Mouse (Mus musculus): ENCODE data around the gene Nckap5l. TPM values are rescaled to one million over a fixed set of nuclear protein-coding genes. Genes with fewer than 3 reads are reported as not detected.
"Not testable (repeated sequence)": the region's sequence is repeated elsewhere in the genome, so short reads cannot be mapped to it uniquely, and the experiment has no call there.

Nckap5l gene
- polyA plus RNA-seq, 1 experiment from 2014 or later, result 12.8 TPM

- WGBS, result 78% methylated on average over 2 of the region's 2 CpGs
- Histone ChIP-seq H3K4me3 (no peak overlapping the region), H3K9me3 (no peaks in the 10 kb centered on the region), H3K27me3 (ENCODE audit: insufficient read depth, poor library complexity, severe bottlenecking) (no peaks in the 10 kb centered on the region), H3K4me1 (peaks cover 57% of the 10 kb centered on the region), H3K36me3 (peaks cover 17% of the 10 kb centered on the region), H3K27ac (no peak overlapping the region)
- DNase-seq (ENCODE audit: low spot score), result no peak
Measured at GRCm38 (mm10) chr15:99397622-99398021, 59.9 kb downstream of the Nckap5l start.

- Histone ChIP-seq H3K27ac (no peak overlapping the region), H3K9me3 (no peaks in the 10 kb centered on the region), H3K4me1 (peaks cover 63% of the 10 kb centered on the region), H3K27me3 (ENCODE audit: insufficient read depth, poor library complexity, severe bottlenecking) (no peaks in the 10 kb centered on the region), H3K4me3 (no peak overlapping the region), H3K36me3 (peaks cover 9% of the 10 kb centered on the region)
- DNase-seq (ENCODE audit: low spot score), result no peak
- 69% methylated on average over 4 of the region's 4 CpGs for WGBS
Measured at GRCm38 (mm10) chr15:99396875-99397274, 60.7 kb downstream of the Nckap5l start.

- Histone ChIP-seq H3K27me3 (ENCODE audit: insufficient read depth, poor library complexity, severe bottlenecking) (no peaks in the 10 kb centered on the region), H3K4me3 (no peak overlapping the region), H3K9me3 (no peaks in the 10 kb centered on the region), H3K36me3 (0 out of 2 replicates have a peak, but pooled peaks cover 6% of the 10 kb centered on the region), H3K4me1 (peaks cover 67% of the 10 kb centered on the region), H3K27ac (no peak overlapping the region; the same call in 1 of the 2 replicates)
- DNase-seq (ENCODE audit: low spot score), result no peak
- WGBS, result 47% methylated on average over 1 of the region's 1 CpGs
Measured at GRCm38 (mm10) chr15:99396462-99396861, 61.1 kb downstream of the Nckap5l start.

GRCm38 (mm10) chr15:99393386-99394252 is 63.9 kb downstream of the Nckap5l start:
- peak; percentile 87 for DNase-seq (ENCODE audit: low spot score)
- peak overlapping the region; percentile 96 for H3K4me3 ChIP-seq
- H3K36me3 ChIP-seq, result no peaks in the 10 kb centered on the region
- H3K4me1 ChIP-seq, result peaks cover 55% of the 10 kb centered on the region
- no peaks in the 10 kb centered on the region for H3K9me3 ChIP-seq
- H3K27ac ChIP-seq, result peak overlapping the region; percentile 95
- no peaks in the 10 kb centered on the region for H3K27me3 ChIP-seq (ENCODE audit: insufficient read depth, poor library complexity, severe bottlenecking)
- 7% methylated on average over 24 of the region's 24 CpGs for WGBS

GRCm38 (mm10) chr15:99392486-99393385 is 64.8 kb downstream of the Nckap5l start, which contains the start of gene Tmbim6:
Tmbim6 (plus strand) TSS chr15:99392882.
- Histone ChIP-seq H3K9me3 (no peaks in the 10 kb centered on the region), H3K27me3 (ENCODE audit: insufficient read depth, poor library complexity, severe bottlenecking) (no peaks in the 10 kb centered on the region), H3K4me1 (peaks cover 49% of the 10 kb centered on the region), H3K27ac (peak within 1 kb of the TSS; percentile 95), H3K4me3 (peak within 1 kb of the TSS; percentile 96), H3K36me3 (no peaks in the 10 kb centered on the region)
- peak; percentile 100 for DNase-seq (ENCODE audit: low spot score)
- under 1% methylated on average over 51 of the region's 51 CpGs for WGBS

- Histone ChIP-seq H3K36me3 (no peaks in the 10 kb centered on the region), H3K27ac (peak overlapping the region; percentile 95), H3K27me3 (ENCODE audit: insufficient read depth, poor library complexity, severe bottlenecking) (no peaks in the 10 kb centered on the region), H3K4me1 (peaks cover 46% of the 10 kb centered on the region), H3K4me3 (peak overlapping the region; percentile 96), H3K9me3 (no peaks in the 10 kb centered on the region)
- 84% methylated on average over 6 of the region's 6 CpGs for WGBS
- DNase-seq (ENCODE audit: low spot score), result no peak
Measured at GRCm38 (mm10) chr15:99391975-99392374, 65.6 kb downstream of the Nckap5l start.

- Histone ChIP-seq H3K4me3 (no peak overlapping the region), H3K9me3 (no peaks in the 10 kb centered on the region), H3K27me3 (ENCODE audit: insufficient read depth, poor library complexity, severe bottlenecking) (no peaks in the 10 kb centered on the region), H3K36me3 (no peaks in the 10 kb centered on the region), H3K4me1 (peaks cover 34% of the 10 kb centered on the region), H3K27ac (no peak overlapping the region)
- DNase-seq (ENCODE audit: low spot score), result no peak
- 49% methylated on average over 7 of the region's 7 CpGs for WGBS
Measured at GRCm38 (mm10) chr15:99390472-99391401, 66.8 kb downstream of the Nckap5l start.

GRCm38 (mm10) chr15:99387976-99388375 is 69.6 kb downstream of the Nckap5l start:
- no peak overlapping the region for H3K4me3 ChIP-seq
- H3K4me1 ChIP-seq, result peaks cover 12% of the 10 kb centered on the region
- 75% methylated on average over 4 of the region's 4 CpGs for WGBS
- no peaks in the 10 kb centered on the region for H3K27me3 ChIP-seq (ENCODE audit: insufficient read depth, poor library complexity, severe bottlenecking)
- H3K36me3 ChIP-seq, result no peaks in the 10 kb centered on the region
- no peaks in the 10 kb centered on the region for H3K9me3 ChIP-seq
- no peak overlapping the region for H3K27ac ChIP-seq
- no peak for DNase-seq (ENCODE audit: low spot score)

GRCm38 (mm10) chr15:99386796-99387195 is 70.8 kb downstream of the Nckap5l start:
- Histone ChIP-seq H3K27me3 (ENCODE audit: insufficient read depth, poor library complexity, severe bottlenecking) (no peaks in the 10 kb centered on the region), H3K4me3 (no peak overlapping the region), H3K4me1 (peaks cover 6% of the 10 kb centered on the region; the same call in 1 of the 2 replicates), H3K9me3 (no peaks in the 10 kb centered on the region), H3K36me3 (no peaks in the 10 kb centered on the region), H3K27ac (no peak overlapping the region)
- WGBS, result 68% methylated on average over 3 of the region's 3 CpGs
- no peak for DNase-seq (ENCODE audit: low spot score)

- H3K4me1 ChIP-seq; DNase-seq (ENCODE audit: low spot score); H3K9me3 ChIP-seq; H3K36me3 ChIP-seq; H3K27ac ChIP-seq; H3K4me3 ChIP-seq; H3K27me3 ChIP-seq (ENCODE audit: insufficient read depth, poor library complexity, severe bottlenecking): not testable (repeated sequence)
- WGBS, result 67% methylated on average over 3 of the region's 3 CpGs
Measured at GRCm38 (mm10) chr15:99386110-99386509, 71.4 kb downstream of the Nckap5l start.

GRCm38 (mm10) chr15:99384071-99384470 is 73.5 kb downstream of the Nckap5l start:
- Histone ChIP-seq H3K27ac (no peak overlapping the region), H3K27me3 (ENCODE audit: insufficient read depth, poor library complexity, severe bottlenecking) (no peaks in the 10 kb centered on the region), H3K36me3 (no peaks in the 10 kb centered on the region), H3K9me3 (no peaks in the 10 kb centered on the region), H3K4me3 (no peak overlapping the region), H3K4me1 (no peaks in the 10 kb centered on the region)
- DNase-seq (ENCODE audit: low spot score), result no peak
- 62% methylated on average over 6 of the region's 6 CpGs for WGBS

- Histone ChIP-seq H3K27me3 (ENCODE audit: insufficient read depth, poor library complexity, severe bottlenecking) (no peaks in the 10 kb centered on the region), H3K9me3 (no peaks in the 10 kb centered on the region), H3K4me3 (no peak overlapping the region), H3K36me3 (no peaks in the 10 kb centered on the region), H3K27ac (no peak overlapping the region), H3K4me1 (no peaks in the 10 kb centered on the region)
- DNase-seq (ENCODE audit: low spot score), result no peak
Measured at GRCm38 (mm10) chr15:99382893-99383292, 74.7 kb downstream of the Nckap5l start.

Measured in heart, embryonic 10.5 days (tissue).